ENCODE assay signal across 33 mouse cellular contexts in the genomic region with DNA sequence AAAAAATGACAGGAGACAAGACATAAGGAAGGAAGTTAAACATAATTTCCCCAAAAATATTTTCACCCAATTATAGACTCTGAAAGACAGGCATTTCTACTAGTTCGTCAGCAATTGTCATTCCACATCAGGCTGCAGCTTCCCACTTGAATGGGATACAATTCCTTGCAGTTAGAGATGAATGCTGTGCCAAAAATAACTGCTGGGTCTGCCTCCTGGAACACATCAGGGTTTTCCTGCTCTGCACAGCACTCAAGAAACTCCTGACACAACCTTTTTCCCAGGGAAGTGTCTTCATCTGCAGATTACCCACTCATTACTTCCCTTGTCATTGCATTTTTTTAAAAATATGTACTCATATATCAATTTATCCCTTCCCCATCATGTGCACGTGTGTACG. TPM values are rescaled to one million over a fixed set of nuclear protein-coding genes. Genes with fewer than 3 reads are reported as not detected.
DNase-seq lines count a peak whose midpoint lies in the region; ATAC-seq and TF ChIP-seq lines count a peak whose summit lies in the region.
"Had no signal": no experiment of that assay in that cellular context is flagged by ENCODE, and none has a peak within 500 bp of the region (broad histone marks: within the 10 kb centered on the region; RNA-seq: fewer than 3 reads in every experiment).

No protein-coding gene starts in this region.

- TF ChIP-seq CTCF in kidney, postnatal 0 days (IDR thresholded peaks at IDR 0.05; ENCODE audit: low read depth): no peak

- WGBS in forebrain, embryonic 16.5 days: 71% methylated on average over 3 of the region's 3 CpGs
- WGBS in forebrain, embryonic 11.5 days: 86% methylated on average over 3 of the region's 3 CpGs
- 46% methylated on average over 3 of the region's 3 CpGs for WGBS in heart, embryonic 12.5 days
- 62% methylated on average over 3 of the region's 3 CpGs for WGBS in kidney, postnatal 0 days
- 71% methylated on average over 3 of the region's 3 CpGs for WGBS in kidney, embryonic 15.5 days

- intact Hi-C loops in heart, postnatal 36 days (cut with DNase I): no loop called here

- ATAC-seq in forebrain, embryonic 16.5 days: peak; percentile 31; the same call in 1 of the 2 replicates
- ATAC-seq in forebrain, embryonic 11.5 days (replicated peaks; ENCODE audit: low FRiP score): no peak
- ATAC-seq in heart, embryonic 12.5 days (ENCODE audit: insufficient number of reproducible peaks, low FRiP score): peak; percentile 66; the same call in 1 of the 2 replicates
- no peak for ATAC-seq in kidney, postnatal 0 days (replicated peaks; ENCODE audit: low FRiP score, low read depth)
- ATAC-seq in kidney, embryonic 15.5 days (replicated peaks; ENCODE audit: low FRiP score): no peak
- ATAC-seq: forebrain, embryonic 13.5 days; intestine, embryonic 15.5 days; liver, embryonic 12.5 days; liver, postnatal 0 days; midbrain, embryonic 15.5 days had no signal

- no peak for DNase-seq in forebrain, embryonic 11.5 days (ENCODE audit: low spot score)
- DNase-seq in heart, postnatal 36 days: no peak
- DNase-seq in kidney, postnatal 0 days (ENCODE audit: low spot score): peak; percentile 2
- peak; percentile 4 for DNase-seq in right cerebral cortex, adult 18-20 months
- no peak for DNase-seq in right cerebral cortex, postnatal 36 days (ENCODE audit: low spot score in 2 of 2)
- DNase-seq: adrenal gland, adult 8-10 months; cerebellum, adult 11 months; cerebellum, adult 9-10 months; embryo, embryonic 11 days; kidney, adult 2 months; kidney, postnatal 10 days; liver, postnatal 0 days; lung, postnatal 10 days; retina, postnatal 1 day; right cerebral cortex, postnatal 25 days; thymus, adult 2 months; thymus, postnatal 36 days had no signal

- no peaks in the 10 kb centered on the region for H3K36me3 ChIP-seq in forebrain, embryonic 16.5 days (ENCODE audit: control insufficient read depth, insufficient read depth)
- H3K36me3 ChIP-seq in forebrain, embryonic 11.5 days (ENCODE audit: control insufficient read depth, insufficient read depth, low read length): no peaks in the 10 kb centered on the region
- H3K36me3 ChIP-seq in heart, embryonic 12.5 days: no peaks in the 10 kb centered on the region
- no peaks in the 10 kb centered on the region for H3K36me3 ChIP-seq in kidney, postnatal 0 days (ENCODE audit: insufficient read depth, low read length)
- H3K36me3 ChIP-seq in kidney, embryonic 15.5 days: no peaks in the 10 kb centered on the region
- H3K36me3 ChIP-seq: embryonic facial prominence, embryonic 13.5 days; G1E; hindbrain, embryonic 10.5 days; hindbrain, embryonic 15.5 days; intestine, embryonic 15.5 days; limb, embryonic 13.5 days; liver, embryonic 12.5 days; midbrain, embryonic 10.5 days; midbrain, embryonic 15.5 days; neural tube, embryonic 15.5 days had no signal

- H3K4me1 ChIP-seq in forebrain, embryonic 16.5 days (replicated peaks; ENCODE audit: control insufficient read depth, insufficient read depth, low read length): no peaks in the 10 kb centered on the region
- H3K4me1 ChIP-seq in forebrain, embryonic 11.5 days (replicated peaks; ENCODE audit: control insufficient read depth, insufficient read depth, low read length): no peaks in the 10 kb centered on the region
- H3K4me1 ChIP-seq in heart, embryonic 12.5 days (replicated peaks): peaks cover 6% of the 10 kb centered on the region
- no peaks in the 10 kb centered on the region for H3K4me1 ChIP-seq in kidney, postnatal 0 days (replicated peaks; ENCODE audit: insufficient read depth, low read length)
- no peaks in the 10 kb centered on the region for H3K4me1 ChIP-seq in kidney, embryonic 15.5 days
- H3K4me1 ChIP-seq: embryonic facial prominence, embryonic 13.5 days; forebrain, embryonic 13.5 days; hindbrain, embryonic 10.5 days; hindbrain, embryonic 15.5 days; intestine, embryonic 15.5 days; limb, embryonic 13.5 days; liver, embryonic 12.5 days; midbrain, embryonic 10.5 days; midbrain, embryonic 15.5 days; neural tube, embryonic 15.5 days had no signal

- no peaks in the 10 kb centered on the region for H3K27me3 ChIP-seq in forebrain, embryonic 16.5 days (replicated peaks; ENCODE audit: control insufficient read depth, insufficient read depth, low read length)
- no peaks in the 10 kb centered on the region for H3K27me3 ChIP-seq in forebrain, embryonic 11.5 days (ENCODE audit: control insufficient read depth, insufficient read depth, low read length)
- no peaks in the 10 kb centered on the region for H3K27me3 ChIP-seq in heart, embryonic 12.5 days (replicated peaks)
- H3K27me3 ChIP-seq in kidney, postnatal 0 days (ENCODE audit: insufficient read depth, low read length): no peaks in the 10 kb centered on the region
- H3K27me3 ChIP-seq in kidney, embryonic 15.5 days: no peaks in the 10 kb centered on the region
- H3K27me3 ChIP-seq: embryonic facial prominence, embryonic 13.5 days; forebrain, embryonic 13.5 days; hindbrain, embryonic 15.5 days; intestine, embryonic 15.5 days; limb, embryonic 13.5 days; liver, embryonic 12.5 days; midbrain, embryonic 15.5 days; neural tube, embryonic 15.5 days had no signal

- H3K27ac ChIP-seq in forebrain, embryonic 16.5 days (ENCODE audit: low read length): no peak overlapping the region
- H3K27ac ChIP-seq in forebrain, embryonic 11.5 days (ENCODE audit: low read depth, low read length): no peak overlapping the region
- no peak overlapping the region for H3K27ac ChIP-seq in heart, embryonic 12.5 days (ENCODE audit: poor library complexity, severe bottlenecking)
- no peak overlapping the region for H3K27ac ChIP-seq in kidney, postnatal 0 days
- no peak overlapping the region for H3K27ac ChIP-seq in kidney, embryonic 15.5 days
- H3K27ac ChIP-seq: embryonic facial prominence, embryonic 13.5 days; forebrain, embryonic 13.5 days; hindbrain, embryonic 10.5 days; hindbrain, embryonic 15.5 days; intestine, embryonic 15.5 days; limb, embryonic 13.5 days; liver, embryonic 12.5 days; midbrain, embryonic 10.5 days; midbrain, embryonic 15.5 days; neural tube, embryonic 15.5 days; stomach, postnatal 0 days had no signal

- no peak overlapping the region for H3K4me2 ChIP-seq in forebrain, embryonic 16.5 days (ENCODE audit: low read length)
- no peak overlapping the region for H3K4me2 ChIP-seq in forebrain, embryonic 11.5 days (ENCODE audit: low read depth, low read length, severe bottlenecking)
- H3K4me2 ChIP-seq in heart, embryonic 12.5 days: no peak overlapping the region
- H3K4me2 ChIP-seq in kidney, postnatal 0 days (ENCODE audit: low read length): no peak overlapping the region
- no peak overlapping the region for H3K4me2 ChIP-seq in kidney, embryonic 15.5 days
- H3K4me2 ChIP-seq: embryonic facial prominence, embryonic 13.5 days; forebrain, embryonic 13.5 days; hindbrain, embryonic 15.5 days; intestine, embryonic 15.5 days; limb, embryonic 13.5 days; liver, embryonic 12.5 days; midbrain, embryonic 15.5 days; neural tube, embryonic 15.5 days had no signal

- H3K9me3 ChIP-seq in forebrain, embryonic 16.5 days (ENCODE audit: control insufficient read depth, low read length): no peaks in the 10 kb centered on the region
- no peaks in the 10 kb centered on the region for H3K9me3 ChIP-seq in forebrain, embryonic 11.5 days (ENCODE audit: control insufficient read depth, low read length)
- no peaks in the 10 kb centered on the region for H3K9me3 ChIP-seq in heart, embryonic 12.5 days (replicated peaks)
- H3K9me3 ChIP-seq in kidney, postnatal 0 days (replicated peaks; ENCODE audit: low read length): no peaks in the 10 kb centered on the region
- no peaks in the 10 kb centered on the region for H3K9me3 ChIP-seq in kidney, embryonic 15.5 days (replicated peaks)
- H3K9me3 ChIP-seq: embryonic facial prominence, embryonic 13.5 days; forebrain, embryonic 13.5 days; G1E; hindbrain, embryonic 10.5 days; hindbrain, embryonic 15.5 days; intestine, embryonic 15.5 days; limb, embryonic 13.5 days; liver, embryonic 12.5 days; midbrain, embryonic 10.5 days; midbrain, embryonic 15.5 days; neural tube, embryonic 15.5 days had no signal

- no peak overlapping the region for H3K4me3 ChIP-seq in forebrain, embryonic 16.5 days (replicated peaks; ENCODE audit: low read length)
- no peak overlapping the region for H3K4me3 ChIP-seq in forebrain, embryonic 11.5 days (ENCODE audit: low read depth, low read length)
- H3K4me3 ChIP-seq in heart, embryonic 12.5 days: no peak overlapping the region
- H3K4me3 ChIP-seq in kidney, postnatal 0 days (replicated peaks; ENCODE audit: low read depth, low read length): no peak overlapping the region
- no peak overlapping the region for H3K4me3 ChIP-seq in kidney, embryonic 15.5 days (replicated peaks)
- H3K4me3 ChIP-seq: embryonic facial prominence, embryonic 13.5 days; erythroblast, embryonic 14.5 days; forebrain, embryonic 13.5 days; hindbrain, embryonic 10.5 days; hindbrain, embryonic 15.5 days; intestine, embryonic 15.5 days; limb, embryonic 13.5 days; liver, embryonic 12.5 days; midbrain, embryonic 10.5 days; midbrain, embryonic 15.5 days; neural tube, embryonic 15.5 days had no signal

- no peak overlapping the region for H3K9ac ChIP-seq in forebrain, embryonic 16.5 days (replicated peaks; ENCODE audit: low read depth, low read length)
- no peak overlapping the region for H3K9ac ChIP-seq in forebrain, embryonic 11.5 days (ENCODE audit: low read length)
- H3K9ac ChIP-seq in heart, embryonic 12.5 days: no peak overlapping the region
- no peak overlapping the region for H3K9ac ChIP-seq in kidney, postnatal 0 days (ENCODE audit: low read depth, low read length)
- H3K9ac ChIP-seq in kidney, embryonic 15.5 days: no peak overlapping the region
- H3K9ac ChIP-seq: embryonic facial prominence, embryonic 13.5 days; forebrain, embryonic 13.5 days; hindbrain, embryonic 15.5 days; intestine, embryonic 15.5 days; limb, embryonic 13.5 days; liver, embryonic 12.5 days; liver, postnatal 0 days; midbrain, embryonic 15.5 days; neural tube, embryonic 15.5 days had no signal

RNA-seq across cellular contexts. Expression of a gene that starts 44.0 kb away (rescaled TPM):
- polyA plus RNA-seq in forebrain, embryonic 16.5 days (2015; fragmentation: Nextera tagmentation; extraction: Ambion mirVana): 156 and 198 TPM in 2 replicates
- polyA plus RNA-seq in forebrain, embryonic 11.5 days (2014; fragmentation: Nextera tagmentation; extraction: Ambion mirVana): 12.4 and 13.7 TPM in 2 replicates
- 1.6 and 1.7 TPM in 2 replicates for polyA plus RNA-seq in heart, embryonic 12.5 days (2016; fragmentation: Nextera tagmentation; extraction: Ambion mirVana)
- 1 to 10 TPM; 1.5 to 3.0 TPM for total RNA-seq in heart, postnatal 36 days (2021)
- 1.7 TPM in 2 replicates for polyA plus RNA-seq in kidney, postnatal 0 days (2015; fragmentation: Nextera tagmentation; extraction: Ambion mirVana)
- polyA plus RNA-seq in kidney, embryonic 15.5 days (2015; fragmentation: Nextera tagmentation; extraction: Ambion mirVana): 4.1 and 5.4 TPM in 2 replicates
- polyA plus RNA-seq: erythroblast, embryonic 14.5 days; G1E had no signal

Comparison
In these comparisons a context has a peak if more than half of its experiments do, and no peak if none do; other contexts are left out.
1. ATAC-seq: peak in forebrain, embryonic 16.5 days (single experiment) and heart, embryonic 12.5 days (single experiment); none in forebrain, embryonic 11.5 days (single experiment), kidney, postnatal 0 days (single experiment) and kidney, embryonic 15.5 days (single experiment).
2. DNase-seq: peak in kidney, postnatal 0 days (single experiment) and right cerebral cortex, adult 18-20 months (single experiment); none in forebrain, embryonic 11.5 days (single experiment), heart, postnatal 36 days (0 of 2) and right cerebral cortex, postnatal 36 days (0 of 2).
3. RNA of a gene that starts 44.0 kb away (polyA plus RNA-seq): 156 to 198 TPM in forebrain, embryonic 16.5 days; 12.4 to 13.7 TPM in forebrain, embryonic 11.5 days, 4.1 to 5.4 TPM in kidney, embryonic 15.5 days, 1.7 TPM in kidney, postnatal 0 days and 1.6 to 1.7 TPM in heart, embryonic 12.5 days; every median in the first group is over 10 times any median in the second.